Mouse (Mus musculus) heart, adult 2 months (tissue): ENCODE measurements around the gene Mex3a.

Experiments
- CTCF ChIP-seq: fragments of 200-600 bp; IDR thresholded peaks from 2 replicates; pipeline ENCODE4 v1.8.1; 2022; ENCODE audit warnings: antibody characterized with exemption, mild to moderate bottlenecking, moderate library complexity
- EP300 ChIP-seq: fragments of 200-500 bp; IDR thresholded peaks from 2 replicates; pipeline ENCODE4 v1.6.1; 2011; ENCODE audit warnings: low read depth, low read length, control low read depth; ENCODE audit not compliant: insufficient read depth
- POLR2A ChIP-seq: fragments of 200-500 bp; IDR thresholded peaks from 2 replicates; pipeline ENCODE4 v1.6.1; 2011; ENCODE audit warnings: mild to moderate bottlenecking, low read depth, low read length, control low read depth; ENCODE audit not compliant: insufficient read depth

- TF ChIP-seq POLR2A (no peak), CTCF (no peak), EP300 (no peak)
These were observed 7.2 kb upstream of the Mex3a start for GRCm38 (mm10) chr3:88525021-88525420.
